Mouse (Mus musculus) brain, embryonic 18.5 days (tissue): Measurements from ENCODE around the gene Sipa1l1.

Experiments
- DNase-seq: peaks from one replicate; pipeline ENCODE4 v3.0.0-alpha.2; 2012; ENCODE audit warnings: low read depth, low spot score

The Sipa1l1 gene

GRCm38 (mm10) chr12:82208611-82209010 is 39.5 kb downstream of the Sipa1l1 start:
- no peak for DNase-seq

- DNase-seq = no peak
Measured at GRCm38 (mm10) chr12:82209753-82210152, 40.6 kb downstream of the Sipa1l1 start.

- DNase-seq = no peak
Measured at GRCm38 (mm10) chr12:82213056-82213455, 43.9 kb downstream of the Sipa1l1 start.

GRCm38 (mm10) chr12:82214916-82215315 is 45.8 kb downstream of the Sipa1l1 start:
- DNase-seq = no peak

GRCm38 (mm10) chr12:82216801-82217553 is 47.9 kb downstream of the Sipa1l1 start:
- DNase-seq = no peak

GRCm38 (mm10) chr12:82218201-82218600 is 49.1 kb downstream of the Sipa1l1 start:
- no peak for DNase-seq

GRCm38 (mm10) chr12:82220367-82221089 is 51.4 kb downstream of the Sipa1l1 start:
- no peak for DNase-seq

- DNase-seq = no peak
Measured at GRCm38 (mm10) chr12:82223126-82223815, 54.2 kb downstream of the Sipa1l1 start.

- no peak for DNase-seq
Measured at GRCm38 (mm10) chr12:82224848-82225247, 55.7 kb downstream of the Sipa1l1 start.

- DNase-seq = no peak
Measured at GRCm38 (mm10) chr12:82225278-82225677, 56.2 kb downstream of the Sipa1l1 start.

- DNase-seq = no peak
Measured at GRCm38 (mm10) chr12:82225751-82226228, 56.7 kb downstream of the Sipa1l1 start.

GRCm38 (mm10) chr12:82226311-82227066 is 57.4 kb downstream of the Sipa1l1 start:
- no peak for DNase-seq

GRCm38 (mm10) chr12:82230127-82230526 is 61.0 kb downstream of the Sipa1l1 start:
- DNase-seq = no peak

GRCm38 (mm10) chr12:82231191-82231590 is 62.1 kb downstream of the Sipa1l1 start:
- no peak for DNase-seq

GRCm38 (mm10) chr12:82233177-82233576 is 64.1 kb downstream of the Sipa1l1 start:
- no peak for DNase-seq

- no peak for DNase-seq
Measured at GRCm38 (mm10) chr12:82234463-82235223, 65.5 kb downstream of the Sipa1l1 start.

GRCm38 (mm10) chr12:82237095-82237494 is 68.0 kb downstream of the Sipa1l1 start:
- no peak for DNase-seq

GRCm38 (mm10) chr12:82237946-82238345 is 68.8 kb downstream of the Sipa1l1 start:
- DNase-seq = no peak

- DNase-seq = no peak
Measured at GRCm38 (mm10) chr12:82240674-82241073, 71.6 kb downstream of the Sipa1l1 start.

GRCm38 (mm10) chr12:82245219-82245618 is 76.1 kb downstream of the Sipa1l1 start:
- no peak for DNase-seq

- no peak for DNase-seq
Measured at GRCm38 (mm10) chr12:82246422-82246821, 77.3 kb downstream of the Sipa1l1 start.
